Mouse (Mus musculus): ENCODE data around the gene Tagln2. TPM values are rescaled to one million over a fixed set of nuclear protein-coding genes. Genes with fewer than 3 reads are reported as not detected.

Gene Tagln2
- total RNA-seq, 4 experiments from 2014 or later, result 37.8 to 77.3 (median 50.1) TPM

Other genes starting within 250 kb of the Tagln2 start
- gene Atp1a4, start 241.6 kb upstream of the Tagln2 start, total RNA-seq (2022), result not detected
- gene Igsf8, start 238.4 kb upstream of the Tagln2 start, total RNA-seq (2022), result 10 to 100 TPM in 3 of 4 experiments, 1 to 10 TPM in 1; 9.8 to 12.2 (median 11.5) TPM
- gene Atp1a2, start 202.0 kb upstream of the Tagln2 start, total RNA-seq (2022), result 100 to 1,000 TPM; 457 to 541 (median 497) TPM
- not detected for gene Kcnj9, start 170.7 kb upstream of the Tagln2 start, total RNA-seq (2022)
- gene Kcnj10, start 158.8 kb upstream of the Tagln2 start, total RNA-seq (2022), result under 1 TPM; 0.11 to 0.23 (median 0.16) TPM
- 1 to 10 TPM; 3.1 to 4.2 (median 3.6) TPM for gene Pigm, start 123.5 kb upstream of the Tagln2 start, total RNA-seq (2022)
- gene Slamf9, start 24.7 kb upstream of the Tagln2 start, total RNA-seq (2022), result 1 to 10 TPM in 2 of 4 experiments, under 1 TPM in 2; 0.27 to 2.3 (median 1.1) TPM
- gene Igsf9, start 18.3 kb upstream of the Tagln2 start, total RNA-seq (2022), result under 1 TPM; 0.12 to 0.87 (median 0.78) TPM
- under 1 TPM; 0.19 to 0.98 (median 0.46) TPM for gene Cfap45, start 20.8 kb downstream of the Tagln2 start, total RNA-seq (2022)
- not detected for gene Vsig8, start 55.9 kb downstream of the Tagln2 start, total RNA-seq (2022)
- gene Slamf8, start 90.5 kb downstream of the Tagln2 start, total RNA-seq (2022), result under 1 TPM; 0.16 to 0.31 (median 0.24) TPM
- gene Fcrl6, start 102.5 kb downstream of the Tagln2 start, total RNA-seq (2022), result not detected
- 10 to 100 TPM in 3 of 4 experiments, 1 to 10 TPM in 1; 8.5 to 14.0 (median 11.5) TPM for gene Dusp23, start 132.9 kb downstream of the Tagln2 start, total RNA-seq (2022)
- not detected for gene Crp, start 198.0 kb downstream of the Tagln2 start, total RNA-seq (2022)

Data from heart, adult 8-10 months (tissue).